Mouse (Mus musculus) thymus, adult 2 months (tissue): ENCODE measurements around the gene Tcf25. TPM values are rescaled to one million over a fixed set of nuclear protein-coding genes. Genes with fewer than 3 reads are reported as not detected.

Experiments used
- DNase-seq: peaks from one replicate; pipeline ENCODE4 v3.0.0; 2021
- H3K27ac ChIP-seq: fragments of 200-500 bp; 2 replicates; pipeline ENCODE4 v1.5.1; 2012; ENCODE audit warnings: low read length, control low read depth; ENCODE audit not compliant: control insufficient read depth, insufficient read depth
- H3K27me3 ChIP-seq: fragments of 200-500 bp; 2 replicates; pipeline ENCODE4 v1.6.1; 2012; ENCODE audit warnings: mild to moderate bottlenecking, low read length, moderate library complexity, mixed read lengths; ENCODE audit not compliant: control insufficient read depth, insufficient read depth
- H3K36me3 ChIP-seq: fragments of 200-500 bp; 2 replicates; pipeline ENCODE4 v1.6.1; 2012; ENCODE audit warnings: mild to moderate bottlenecking, low read length, moderate library complexity; ENCODE audit not compliant: control insufficient read depth, insufficient read depth
- H3K4me1 ChIP-seq: fragments of 200-500 bp; replicated peaks from 2 replicates; pipeline ENCODE4 v1.6.1; 2012; ENCODE audit warnings: low read length; ENCODE audit not compliant: control insufficient read depth, insufficient read depth
- H3K4me3 ChIP-seq: fragments of 200-500 bp; 2 replicates; pipeline ENCODE4 v1.5.1; 2012; ENCODE audit warnings: mild to moderate bottlenecking, low read length, control low read depth, moderate library complexity; ENCODE audit not compliant: control insufficient read depth, insufficient read depth
- CTCF ChIP-seq: fragments of 200-500 bp; IDR thresholded peaks from 2 replicates; pipeline ENCODE4 v1.5.1; 2012; ENCODE audit warnings: mild to moderate bottlenecking, control low read depth, low read length, moderate library complexity, borderline replicate concordance; ENCODE audit not compliant: control insufficient read depth, poor library complexity, insufficient read depth; ENCODE audit errors: extremely low read depth
- POLR2A ChIP-seq: fragments of 200-500 bp; IDR thresholded peaks from 2 replicates; pipeline ENCODE4 v1.6.1; 2012; ENCODE audit warnings: mild to moderate bottlenecking, low read length, control low read depth, moderate library complexity; ENCODE audit not compliant: control insufficient read depth, poor library complexity, insufficient read depth; ENCODE audit errors: extremely low read depth
- WGBS: fragments of 180-500 bp; shearing (Covaris S2); methylation state at CpG from one replicate; pipeline ENCODE4 v1.1.7; 2018; 5-methylcytosine and 5-hydroxymethylcytosine counted together
- polyA plus RNA-seq: library from polyadenylated mRNA; depleted of rRNA; stranded (reverse); fragments of >200 nt; gene quantifications from 2 replicates; pipeline ENCODE4 v1.2.3, GENCODE M21; 2012

Gene Tcf25
- polyA plus RNA-seq, 1 experiment, result 261 TPM

DNA sequence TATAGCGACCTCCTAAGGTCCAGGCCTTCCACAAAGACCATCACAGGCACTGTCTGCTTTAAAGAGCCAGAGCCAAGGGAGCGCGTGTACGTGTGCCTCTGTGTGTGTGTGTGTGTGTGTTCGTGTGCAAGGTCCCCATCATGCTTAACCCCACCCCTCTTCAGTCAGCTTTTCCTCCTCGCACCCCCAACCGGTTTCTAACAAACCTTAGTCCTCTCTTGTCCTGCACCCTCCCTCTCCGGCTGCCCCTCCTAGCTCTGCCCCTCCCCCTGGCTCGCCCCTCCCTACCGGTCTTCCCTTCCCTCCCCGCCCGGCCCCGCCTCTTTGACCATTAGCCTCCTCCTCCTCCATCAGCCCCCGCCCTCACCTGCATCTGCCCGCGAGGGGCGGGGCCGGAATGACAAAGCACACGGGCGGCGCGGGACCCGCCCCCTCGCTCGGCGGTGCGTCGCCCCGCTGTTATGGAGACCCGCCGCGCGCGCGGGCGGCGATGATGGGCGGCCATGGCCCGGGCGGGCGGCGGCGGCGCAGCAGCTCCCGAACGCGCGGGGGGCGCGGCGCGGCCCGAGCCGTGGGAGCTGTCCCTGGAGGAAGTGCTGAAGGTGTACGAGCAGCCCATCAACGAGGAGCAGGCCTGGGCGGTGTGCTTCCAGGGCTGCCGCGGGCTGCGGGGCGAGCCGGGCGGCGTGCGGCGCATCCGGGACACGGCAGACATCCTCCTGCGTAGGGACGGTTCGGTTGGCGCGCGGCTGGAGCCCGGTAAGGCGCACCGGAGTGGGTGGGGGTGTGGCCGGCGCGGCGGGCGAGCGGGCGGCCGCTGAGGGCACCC is 41.1 kb upstream of the Tcf25 start, which contains the start of gene Spire2:
Gene Spire2 (plus strand): TSS at position 452 of the 829 bp plus-strand sequence.
- H3K27ac ChIP-seq, result no peak within 1 kb of the TSS
- H3K4me3 ChIP-seq, result peak within 1 kb of the TSS; percentile 30
- peaks cover 18% of the 10 kb centered on the region for H3K4me1 ChIP-seq
- no peaks in the 10 kb centered on the region for H3K36me3 ChIP-seq
- WGBS, result 3% methylated on average over 83 of the region's 85 CpGs
- TF ChIP-seq POLR2A (0 out of 2 replicates have a peak, but pooled peaks have one; percentile 20), CTCF (0 out of 2 replicates have a peak, but pooled peaks have one; percentile 46)
- H3K27me3 ChIP-seq, result no peaks in the 10 kb centered on the region
- peak; percentile 87 for DNase-seq

DNA sequence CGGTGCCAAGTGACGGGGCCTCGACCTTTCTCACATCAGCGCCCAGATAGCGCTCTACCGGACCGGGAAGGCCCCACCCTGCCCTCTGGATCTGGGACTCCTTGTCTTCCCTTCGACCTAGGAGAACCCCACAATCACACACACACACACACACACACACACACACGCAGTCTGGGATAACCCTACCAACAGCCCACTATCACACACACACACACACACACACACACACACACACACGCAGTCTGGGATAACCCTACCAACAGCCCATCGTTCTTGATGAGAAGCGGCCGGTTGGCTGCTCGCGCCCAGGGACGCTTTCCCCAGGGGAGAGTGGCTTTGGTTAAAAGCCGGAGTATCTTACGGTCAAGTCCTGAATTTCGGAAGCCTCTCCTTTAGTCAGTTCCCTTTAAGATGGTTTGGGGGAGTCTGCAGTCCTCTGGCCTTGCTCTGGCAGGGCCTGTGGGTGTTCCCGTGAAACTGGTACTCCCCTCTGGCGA is 40.4 kb upstream of the Tcf25 start:
- DNase-seq, result no peak
- peaks cover 18% of the 10 kb centered on the region for H3K4me1 ChIP-seq
- no peaks in the 10 kb centered on the region for H3K27me3 ChIP-seq
- 19% methylated on average over 21 of the region's 21 CpGs for WGBS
- no peak overlapping the region for H3K27ac ChIP-seq
- peak overlapping the region; percentile 26 for H3K4me3 ChIP-seq
- no peaks in the 10 kb centered on the region for H3K36me3 ChIP-seq
- TF ChIP-seq POLR2A (no peak), CTCF (no peak)

DNA sequence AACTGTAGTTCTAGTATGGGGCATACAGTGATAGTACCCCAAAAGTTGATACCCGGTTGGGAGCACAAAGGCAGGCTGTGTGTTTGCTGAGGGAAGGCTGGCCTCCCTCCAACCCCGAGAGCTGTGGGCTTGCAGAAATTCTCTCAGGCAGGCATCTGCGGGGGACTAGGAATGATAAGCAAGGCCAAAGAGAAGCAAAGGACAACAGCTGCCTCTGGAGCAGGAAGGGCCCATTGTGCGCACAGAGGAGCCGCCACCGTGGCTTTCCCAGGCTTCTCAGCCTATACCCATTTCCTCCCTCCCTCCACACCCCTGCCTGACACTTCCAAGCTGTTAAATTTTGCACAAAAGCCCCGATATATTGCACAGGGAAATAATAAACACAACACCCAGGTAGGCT is 39.7 kb upstream of the Tcf25 start:
- no peaks in the 10 kb centered on the region for H3K36me3 ChIP-seq
- no peak for TF ChIP-seq POLR2A
- H3K27ac ChIP-seq, result no peak overlapping the region
- 34% methylated on average over 7 of the region's 7 CpGs for WGBS
- no peaks in the 10 kb centered on the region for H3K27me3 ChIP-seq
- H3K4me1 ChIP-seq, result peaks cover 18% of the 10 kb centered on the region
- no peak overlapping the region for H3K4me3 ChIP-seq
- DNase-seq, result no peak

DNA sequence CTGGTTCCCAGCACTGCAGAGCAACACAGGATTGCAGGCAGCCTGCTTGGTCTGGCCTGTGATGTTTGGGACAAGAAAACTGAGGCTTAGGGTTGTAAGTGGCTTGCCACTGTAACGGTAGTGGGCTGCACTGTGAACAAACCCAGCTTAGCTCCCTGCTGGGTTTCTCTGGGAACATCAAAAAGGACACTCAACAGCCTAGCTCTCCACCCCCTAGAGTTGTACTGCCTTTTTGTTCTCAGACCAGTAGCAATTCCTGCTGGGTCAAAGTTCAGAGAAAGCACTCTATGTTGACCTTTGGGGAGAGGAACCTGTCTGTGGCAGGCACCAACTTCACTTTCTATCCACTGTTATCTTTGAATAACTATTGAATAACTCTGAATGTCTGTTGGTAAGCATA is 39.1 kb upstream of the Tcf25 start:
- no peaks in the 10 kb centered on the region for H3K27me3 ChIP-seq
- no peak overlapping the region for H3K4me3 ChIP-seq
- H3K27ac ChIP-seq, result no peak overlapping the region
- WGBS, result 54% methylated on average over 1 of the region's 1 CpGs
- H3K4me1 ChIP-seq, result peaks cover 18% of the 10 kb centered on the region
- DNase-seq, result no peak
- no peak for TF ChIP-seq CTCF
- no peak for TF ChIP-seq POLR2A
- no peaks in the 10 kb centered on the region for H3K36me3 ChIP-seq

DNA sequence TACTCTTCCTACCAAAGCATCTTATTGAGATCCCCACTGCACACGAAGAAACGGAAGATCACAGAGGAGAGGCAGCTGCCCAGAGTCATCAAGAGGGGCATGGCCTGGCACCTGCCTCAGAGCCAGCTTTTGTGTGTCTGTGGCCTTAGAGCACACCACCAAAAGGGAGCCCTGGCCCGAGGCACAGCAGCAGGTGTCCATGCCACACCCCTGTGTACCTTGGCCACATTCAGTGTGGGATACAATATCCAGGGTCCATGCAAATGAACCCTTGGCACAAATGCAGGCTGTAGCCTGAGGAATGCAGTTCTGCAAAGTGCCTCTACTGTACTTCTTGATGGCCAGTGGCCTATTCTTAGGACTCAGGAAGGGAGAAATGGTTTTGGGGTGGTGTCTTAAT is 36.1 kb upstream of the Tcf25 start:
- Histone ChIP-seq H3K4me1 (peaks cover 13% of the 10 kb centered on the region), H3K4me3 (no peak overlapping the region), H3K27me3 (no peaks in the 10 kb centered on the region), H3K36me3 (no peaks in the 10 kb centered on the region), H3K27ac (no peak overlapping the region)
- TF ChIP-seq POLR2A, result no peak
- TF ChIP-seq CTCF, result no peak
- no peak for DNase-seq
- WGBS, result 88% methylated on average over 3 of the region's 3 CpGs

DNA sequence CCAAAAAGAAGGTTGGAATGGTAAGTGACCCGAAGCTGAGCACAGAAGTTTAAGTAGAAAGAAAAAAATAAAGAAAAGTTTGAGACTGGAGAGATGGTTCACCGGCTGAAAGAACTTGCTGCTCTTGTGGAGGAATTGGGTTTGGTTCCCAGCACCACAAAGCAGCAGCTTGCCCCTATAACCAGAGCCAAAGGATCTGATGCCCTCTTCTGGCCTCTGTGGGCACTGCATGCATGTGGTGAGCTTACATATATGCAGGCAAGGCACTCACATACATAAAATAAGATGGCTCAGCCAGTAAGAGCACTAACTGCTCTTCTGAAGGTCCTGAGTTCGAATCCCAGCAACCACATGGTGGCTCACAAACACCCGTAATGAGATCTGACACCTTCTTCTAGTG is 33.5 kb upstream of the Tcf25 start:
- H3K4me1 ChIP-seq, result peaks cover 11% of the 10 kb centered on the region
- no peak for DNase-seq
- H3K27me3 ChIP-seq, result no peaks in the 10 kb centered on the region
- no peaks in the 10 kb centered on the region for H3K36me3 ChIP-seq
- TF ChIP-seq CTCF (no peak), POLR2A (no peak)
- H3K27ac ChIP-seq, result no peak overlapping the region
- no peak overlapping the region for H3K4me3 ChIP-seq
- WGBS, result 93% methylated on average over 4 of the region's 4 CpGs
